Mouse (Mus musculus) intestine, embryonic 14.5 days (tissue): ENCODE results near the gene B3gntl1. TPM values are rescaled to one million over a fixed set of nuclear protein-coding genes. Genes with fewer than 3 reads are reported as not detected.

ENCODE experiments used
- ATAC-seq: fragments of 200-750 bp; cut with Nextera tagmentation; replicated peaks from 2 replicates; pipeline ENCODE4 v1.8.0; 2017; ENCODE audit warnings: low read depth, moderate number of reproducible peaks, moderate TSS enrichment, moderate library complexity; ENCODE audit not compliant: low FRiP score, low TSS enrichment
- DNase-seq: peaks from one replicate; pipeline ENCODE4 v3.0.0-alpha.2; 2018; ENCODE audit warnings: low spot score
- H3K27ac ChIP-seq: fragments of 300-500 bp; sonication (generic); 2 replicates; pipeline ENCODE4 v1.5.1; 2014; ENCODE audit warnings: low read depth, mild to moderate bottlenecking, control low read depth
- H3K27me3 ChIP-seq: fragments of 300-500 bp; sonication (generic); replicated peaks from 2 replicates; pipeline ENCODE4 v1.6.1; 2014; ENCODE audit warnings: low read length, control low read depth; ENCODE audit not compliant: control insufficient read depth, insufficient read depth
- H3K36me3 ChIP-seq: fragments of 300-500 bp; sonication (generic); 2 replicates; pipeline ENCODE4 v1.6.1; 2014; ENCODE audit warnings: low read length, control low read depth; ENCODE audit not compliant: control insufficient read depth, insufficient read depth
- H3K4me1 ChIP-seq: fragments of 300-500 bp; sonication (generic); replicated peaks from 2 replicates; pipeline ENCODE4 v1.6.1; 2014; ENCODE audit warnings: low read length, control low read depth, mixed read lengths; ENCODE audit not compliant: control insufficient read depth, insufficient read depth
- H3K4me2 ChIP-seq: fragments of 300-500 bp; sonication (generic); 2 replicates; pipeline ENCODE4 v1.6.1; 2014; ENCODE audit warnings: low read length
- H3K4me3 ChIP-seq: fragments of 300-500 bp; sonication (generic); 2 replicates; pipeline ENCODE4 v1.5.1; 2014; ENCODE audit warnings: low read depth, low read length, control low read depth, mixed read lengths
- H3K9ac ChIP-seq: fragments of 300-500 bp; sonication (generic); 2 replicates; pipeline ENCODE4 v1.6.1; 2014; ENCODE audit warnings: mild to moderate bottlenecking, low read length
- H3K9me3 ChIP-seq: fragments of 300-500 bp; sonication (generic); 2 replicates; pipeline ENCODE4 v1.6.1; 2016; ENCODE audit warnings: low read length, control low read depth; ENCODE audit not compliant: control insufficient read depth
- polyA plus RNA-seq: library from polyadenylated mRNA; unstranded; fragments of >200 nt; fragmentation: Nextera tagmentation; extraction: Ambion mirVana; gene quantifications from 2 replicates; pipeline ENCODE4 v1.2.1, GENCODE M21; 2014

Gene B3gntl1
- polyA plus RNA-seq, 1 experiment from 2014 or later = 8.0 TPM

DNA sequence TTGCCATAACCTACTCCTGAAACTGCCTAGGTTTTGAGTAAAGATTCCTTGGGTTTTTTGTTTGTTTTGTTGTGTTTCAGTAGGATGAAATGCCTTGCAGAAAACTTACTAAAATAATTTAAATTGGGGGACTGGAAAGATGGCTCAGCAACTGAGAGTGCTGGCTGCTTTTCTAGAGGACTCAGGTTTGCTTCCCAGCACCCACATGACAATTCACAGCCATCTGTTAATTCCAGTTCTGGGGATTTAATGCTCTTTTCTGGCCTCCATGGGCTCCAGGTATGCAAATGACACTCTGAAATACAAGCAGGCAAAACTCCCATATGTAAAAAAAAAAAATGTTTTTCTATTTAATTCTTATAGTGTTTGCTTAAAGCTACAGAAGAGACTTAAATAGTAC lies 91.1 kb downstream of the B3gntl1 start:
- DNase-seq (no peak), ATAC-seq (no peak)
- no peak overlapping the region for H3K4me3 ChIP-seq
- no peaks in the 10 kb centered on the region for H3K9me3 ChIP-seq
- peaks cover 5% of the 10 kb centered on the region for H3K36me3 ChIP-seq
- H3K27ac ChIP-seq = no peak overlapping the region
- H3K4me1 ChIP-seq = no peaks in the 10 kb centered on the region
- no peaks in the 10 kb centered on the region for H3K27me3 ChIP-seq
- no peak overlapping the region for H3K9ac ChIP-seq
- H3K4me2 ChIP-seq = no peak overlapping the region

Other genes starting within 250 kb of the B3gntl1 start
- gene Fn3k, start 238.2 kb downstream of the B3gntl1 start, polyA plus RNA-seq = 0.70 and 0.96 TPM in 2 replicates
- gene Tbcd, start 221.2 kb downstream of the B3gntl1 start, polyA plus RNA-seq = 36.7 and 41.7 TPM in 2 replicates
- gene Zfp750, start 153.8 kb downstream of the B3gntl1 start, polyA plus RNA-seq = 0.19 and 0.38 TPM in 2 replicates
- gene Metrnl, start 28.4 kb upstream of the B3gntl1 start, polyA plus RNA-seq = 24.7 and 29.4 TPM in 2 replicates
- gene Ptchd3, start 157.1 kb upstream of the B3gntl1 start, polyA plus RNA-seq = not detected in 2 replicates